Mouse (Mus musculus): ENCODE data around the gene Ly6g6e.
"Not testable (repeated sequence)": the region's sequence is repeated elsewhere in the genome, so short reads cannot be mapped to it uniquely, and the experiment has no call there.

Gene Ly6g6e

GRCm38 (mm10) chr17:35105740-35106389, 29.2 kb downstream of the Ly6g6e start:
- DNase-seq = peak; percentile 40

DNA sequence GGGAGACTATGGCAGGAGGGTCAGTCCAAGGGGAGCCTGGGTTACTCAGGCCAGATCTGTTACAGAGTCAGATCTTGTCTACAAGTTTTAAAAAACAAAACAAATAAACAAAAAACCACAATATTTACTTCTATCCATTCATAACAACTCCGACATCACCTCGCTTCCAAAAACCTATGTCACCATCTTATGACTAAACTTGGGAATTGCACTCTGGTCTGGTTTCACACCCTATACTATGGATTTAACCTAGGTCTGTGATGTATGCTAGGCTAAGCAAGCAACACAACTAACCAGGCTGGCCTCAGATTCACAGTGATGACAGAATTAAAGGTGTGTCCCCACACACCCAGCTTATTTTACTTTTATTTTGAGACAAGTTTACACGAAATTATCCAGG, 29.8 kb downstream of the Ly6g6e start:
- DNase-seq = no peak

DNA sequence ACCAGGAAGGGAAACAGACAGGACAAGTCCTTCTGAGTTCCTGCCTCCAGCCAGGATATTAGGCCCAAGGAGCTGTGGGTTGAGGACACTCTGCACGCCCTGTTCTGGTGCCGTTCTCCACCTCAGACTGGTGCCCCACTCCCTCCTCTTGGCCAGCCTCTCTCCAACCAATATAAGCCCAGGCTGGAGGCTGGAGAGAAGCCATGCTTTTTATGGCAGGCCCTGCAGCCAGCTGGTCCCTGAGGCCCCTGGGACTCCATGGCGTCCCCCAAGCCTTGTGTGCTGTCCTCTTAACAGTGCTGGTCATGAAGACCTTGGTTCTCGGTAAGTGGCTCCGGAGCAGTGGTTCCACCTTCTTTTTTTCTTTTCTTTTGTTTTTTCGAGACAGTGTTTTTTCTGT, 31.4 kb downstream of the Ly6g6e start, which contains the start of gene Ly6g5c:
Gene Ly6g5c, plus strand, starts transcription at position 183 of the 400 bp plus-strand sequence.
- DNase-seq = no peak

GRCm38 (mm10) chr17:35111774-35112173, 35.1 kb downstream of the Ly6g6e start:
- DNase-seq = no peak

GRCm38 (mm10) chr17:35115046-35116019, 38.6 kb downstream of the Ly6g6e start, which contains the start of gene Ly6g5b:
TSS of gene Ly6g5b (minus strand) at chr17:35115428.
- DNase-seq = peak; percentile 72

- DNase-seq = no peak
Observed at GRCm38 (mm10) chr17:35120745-35121142, 44.0 kb downstream of the Ly6g6e start.

GRCm38 (mm10) chr17:35121143-35121799, 44.6 kb downstream of the Ly6g6e start, which contains the start of gene Gpank1:
TSS of gene Gpank1 (plus strand) at chr17:35121455.
- peak; percentile 98 for DNase-seq

GRCm38 (mm10) chr17:35121871-35122303, 45.2 kb downstream of the Ly6g6e start, which contains the start of gene Csnk2b:
TSS of gene Csnk2b (minus strand) at chr17:35122053.
- DNase-seq = peak; percentile 36

GRCm38 (mm10) chr17:35123287-35123686, 46.6 kb downstream of the Ly6g6e start:
- DNase-seq = not testable (repeated sequence)

GRCm38 (mm10) chr17:35124261-35124896, 47.7 kb downstream of the Ly6g6e start:
- DNase-seq = not testable (repeated sequence)

GRCm38 (mm10) chr17:35125081-35125480, 48.4 kb downstream of the Ly6g6e start:
- no peak for DNase-seq

- no peak for DNase-seq
Observed at GRCm38 (mm10) chr17:35125578-35125977, 48.9 kb downstream of the Ly6g6e start.

- peak; percentile 87 for DNase-seq
Observed at GRCm38 (mm10) chr17:35126206-35126611, 49.5 kb downstream of the Ly6g6e start, which contains the start of gene D17H6S53E. TSS of gene D17H6S53E (plus strand) at chr17:35126373.

- DNase-seq = no peak
Observed at GRCm38 (mm10) chr17:35127017-35127416, 50.3 kb downstream of the Ly6g6e start.

Data from thymus, postnatal 25 days (tissue).